Mouse (Mus musculus): ENCODE measurements at regions not wholly inside any gene's neighbourhood (a gene's known extent, or its start where the extent isn't known, plus 50 kb on each side); places are given as distances from the start of the nearest gene placed in this dataset.

- no peak overlapping the region for H3ac ChIP-seq (ENCODE audit: control insufficient read depth, insufficient read length)
- no peaks in the 10 kb centered on the region for H3K36me3 ChIP-seq (ENCODE audit: control insufficient read depth, insufficient read depth)
- H3K4me3 ChIP-seq: no peak overlapping the region
- no peak overlapping the region for H3K4me2 ChIP-seq (ENCODE audit: low read depth)
- TF ChIP-seq MYOG (IDR thresholded peaks at IDR 0.05; ENCODE audit: control insufficient read depth in 1 of 3, insufficient read depth in 1 of 3, insufficient read length in 2 of 3, low read depth in 2 of 3) (no peak), E2F4 (IDR thresholded peaks at IDR 0.05; ENCODE audit: insufficient read depth) (no peak), SRF (IDR thresholded peaks at IDR 0.05; ENCODE audit: control insufficient read depth, insufficient read length, low read depth) (no peak), MYOD1 (IDR thresholded peaks at IDR 0.05; ENCODE audit: control insufficient read depth in 1 of 3, insufficient read length in 2 of 3, low read depth in 2 of 3) (no peak), TCF3 (IDR thresholded peaks at IDR 0.05; ENCODE audit: insufficient read length, low read depth) (no peak), MAX (IDR thresholded peaks at IDR 0.05; ENCODE audit: low read depth) (no peak), POLR2A (IDR thresholded peaks at IDR 0.05; ENCODE audit: insufficient read length, low read depth) (no peak), TCF12 (IDR thresholded peaks at IDR 0.05; ENCODE audit: insufficient read depth, poor library complexity, severe bottlenecking) (no peak), REST (IDR thresholded peaks at IDR 0.05; ENCODE audit: insufficient read depth, insufficient read length) (no peak), USF1 (IDR thresholded peaks at IDR 0.05; ENCODE audit: low read depth) (no peak)
- H3K27me3 ChIP-seq (ENCODE audit: control insufficient read depth, insufficient read depth, insufficient read length): no peaks in the 10 kb centered on the region
- no peaks in the 10 kb centered on the region for H3K79me2 ChIP-seq (ENCODE audit: control insufficient read depth, insufficient read depth)
Measured at GRCm38 (mm10) chr10:92284231-92284630, 438.0 kb downstream of the Nedd1 start.

GRCm38 (mm10) chr10:92277981-92278380, 444.2 kb downstream of the Nedd1 start:
- Histone ChIP-seq H3K27me3 (ENCODE audit: control insufficient read depth, insufficient read depth, insufficient read length) (no peaks in the 10 kb centered on the region), H3K4me3 (no peak overlapping the region), H3ac (ENCODE audit: control insufficient read depth, insufficient read length) (no peak overlapping the region), H3K4me2 (ENCODE audit: low read depth) (no peak overlapping the region), H3K36me3 (ENCODE audit: control insufficient read depth, insufficient read depth) (no peaks in the 10 kb centered on the region), H3K79me2 (ENCODE audit: control insufficient read depth, insufficient read depth) (no peaks in the 10 kb centered on the region)
- TF ChIP-seq E2F4 (IDR thresholded peaks at IDR 0.05; ENCODE audit: insufficient read depth): no peak
- TF ChIP-seq CEBPB (IDR thresholded peaks at IDR 0.05; ENCODE audit: insufficient read depth, poor library complexity, severe bottlenecking): no peak
- no peak for TF ChIP-seq POLR2AphosphoS2 (IDR thresholded peaks at IDR 0.05; ENCODE audit: insufficient read length, low read depth)
- TF ChIP-seq MAX (IDR thresholded peaks at IDR 0.05; ENCODE audit: low read depth): no peak

GRCm38 (mm10) chr10:92257815-92258214, 464.4 kb downstream of the Nedd1 start:
- Histone ChIP-seq H3ac (ENCODE audit: control insufficient read depth, insufficient read length) (no peak overlapping the region), H3K4me2 (ENCODE audit: low read depth) (no peak overlapping the region), H3K4me3 (no peak overlapping the region), H3K79me2 (ENCODE audit: control insufficient read depth, insufficient read depth) (no peaks in the 10 kb centered on the region), H3K36me3 (ENCODE audit: control insufficient read depth, insufficient read depth) (no peaks in the 10 kb centered on the region), H3K27me3 (ENCODE audit: control insufficient read depth, insufficient read depth, insufficient read length) (no peaks in the 10 kb centered on the region)
- TF ChIP-seq POLR2A (IDR thresholded peaks at IDR 0.05; ENCODE audit: insufficient read length, low read depth) (no peak), E2F4 (IDR thresholded peaks at IDR 0.05; ENCODE audit: insufficient read depth) (no peak), USF1 (IDR thresholded peaks at IDR 0.05; ENCODE audit: low read depth) (no peak), TCF3 (IDR thresholded peaks at IDR 0.05; ENCODE audit: insufficient read length, low read depth) (no peak), MYOG (IDR thresholded peaks at IDR 0.05; ENCODE audit: control insufficient read depth in 1 of 3, insufficient read depth in 1 of 3, insufficient read length in 2 of 3, low read depth in 2 of 3) (no peak), MAX (IDR thresholded peaks at IDR 0.05; ENCODE audit: low read depth) (no peak), CEBPB (IDR thresholded peaks at IDR 0.05; ENCODE audit: insufficient read depth, poor library complexity, severe bottlenecking) (no peak), REST (IDR thresholded peaks at IDR 0.05; ENCODE audit: insufficient read depth, insufficient read length) (no peak), TCF12 (IDR thresholded peaks at IDR 0.05; ENCODE audit: insufficient read depth, poor library complexity, severe bottlenecking) (no peak), POLR2AphosphoS2 (IDR thresholded peaks at IDR 0.05; ENCODE audit: insufficient read length, low read depth) (no peak), SRF (IDR thresholded peaks at IDR 0.05; ENCODE audit: control insufficient read depth, insufficient read length, low read depth) (no peak), MYOD1 (IDR thresholded peaks at IDR 0.05; ENCODE audit: control insufficient read depth in 1 of 3, insufficient read length in 2 of 3, low read depth in 2 of 3) (no peak)

GRCm38 (mm10) chr10:92248648-92249047, 473.6 kb downstream of the Nedd1 start:
- H3K36me3 ChIP-seq (ENCODE audit: control insufficient read depth, insufficient read depth): no peaks in the 10 kb centered on the region
- TF ChIP-seq E2F4 (IDR thresholded peaks at IDR 0.05; ENCODE audit: insufficient read depth) (no peak), MYOD1 (IDR thresholded peaks at IDR 0.05; ENCODE audit: control insufficient read depth in 1 of 3, insufficient read length in 2 of 3, low read depth in 2 of 3) (no peak), USF1 (IDR thresholded peaks at IDR 0.05; ENCODE audit: low read depth) (no peak), MAX (IDR thresholded peaks at IDR 0.05; ENCODE audit: low read depth) (no peak), POLR2A (IDR thresholded peaks at IDR 0.05; ENCODE audit: insufficient read length, low read depth) (no peak), REST (IDR thresholded peaks at IDR 0.05; ENCODE audit: insufficient read depth, insufficient read length) (no peak), TCF3 (IDR thresholded peaks at IDR 0.05; ENCODE audit: insufficient read length, low read depth) (no peak), POLR2AphosphoS2 (IDR thresholded peaks at IDR 0.05; ENCODE audit: insufficient read length, low read depth) (no peak), SRF (IDR thresholded peaks at IDR 0.05; ENCODE audit: control insufficient read depth, insufficient read length, low read depth) (no peak), MYOG (IDR thresholded peaks at IDR 0.05; ENCODE audit: control insufficient read depth in 1 of 3, insufficient read depth in 1 of 3, insufficient read length in 2 of 3, low read depth in 2 of 3) (no peak), TCF12 (IDR thresholded peaks at IDR 0.05; ENCODE audit: insufficient read depth, poor library complexity, severe bottlenecking) (no peak), CEBPB (IDR thresholded peaks at IDR 0.05; ENCODE audit: insufficient read depth, poor library complexity, severe bottlenecking) (no peak)
- no peaks in the 10 kb centered on the region for H3K27me3 ChIP-seq (ENCODE audit: control insufficient read depth, insufficient read depth, insufficient read length)
- no peak overlapping the region for H3ac ChIP-seq (ENCODE audit: control insufficient read depth, insufficient read length)
- H3K4me2 ChIP-seq (ENCODE audit: low read depth): no peak overlapping the region
- no peaks in the 10 kb centered on the region for H3K79me2 ChIP-seq (ENCODE audit: control insufficient read depth, insufficient read depth)
- H3K4me3 ChIP-seq: no peak overlapping the region

GRCm38 (mm10) chr10:92247449-92247805, 474.8 kb downstream of the Nedd1 start:
- TF ChIP-seq POLR2A (IDR thresholded peaks at IDR 0.05; ENCODE audit: insufficient read length, low read depth) (no peak), POLR2AphosphoS2 (IDR thresholded peaks at IDR 0.05; ENCODE audit: insufficient read length, low read depth) (no peak), TCF12 (IDR thresholded peaks at IDR 0.05; ENCODE audit: insufficient read depth, poor library complexity, severe bottlenecking) (no peak), MAX (IDR thresholded peaks at IDR 0.05; ENCODE audit: low read depth) (no peak), USF1 (IDR thresholded peaks at IDR 0.05; ENCODE audit: low read depth) (no peak), TCF3 (IDR thresholded peaks at IDR 0.05; ENCODE audit: insufficient read length, low read depth) (no peak), MYOD1 (IDR thresholded peaks at IDR 0.05; ENCODE audit: control insufficient read depth in 1 of 3, insufficient read length in 2 of 3, low read depth in 2 of 3) (no peak), E2F4 (IDR thresholded peaks at IDR 0.05; ENCODE audit: insufficient read depth) (no peak), SRF (IDR thresholded peaks at IDR 0.05; ENCODE audit: control insufficient read depth, insufficient read length, low read depth) (no peak), REST (IDR thresholded peaks at IDR 0.05; ENCODE audit: insufficient read depth, insufficient read length) (no peak)

More at GRCm38 (mm10) chr10:92247449-92247805, 474.8 kb downstream of the Nedd1 start:
- Histone ChIP-seq H3K36me3 (ENCODE audit: control insufficient read depth, insufficient read depth) (no peaks in the 10 kb centered on the region), H3K4me3 (no peak overlapping the region), H3K4me2 (ENCODE audit: low read depth) (no peak overlapping the region), H3ac (ENCODE audit: control insufficient read depth, insufficient read length) (no peak overlapping the region), H3K79me2 (ENCODE audit: control insufficient read depth, insufficient read depth) (no peaks in the 10 kb centered on the region), H3K27me3 (ENCODE audit: control insufficient read depth, insufficient read depth, insufficient read length) (no peaks in the 10 kb centered on the region)

Measured in myocyte (in vitro differentiated cells).